ENCODE assay signal across 8 mouse cellular contexts in the genomic region with DNA sequence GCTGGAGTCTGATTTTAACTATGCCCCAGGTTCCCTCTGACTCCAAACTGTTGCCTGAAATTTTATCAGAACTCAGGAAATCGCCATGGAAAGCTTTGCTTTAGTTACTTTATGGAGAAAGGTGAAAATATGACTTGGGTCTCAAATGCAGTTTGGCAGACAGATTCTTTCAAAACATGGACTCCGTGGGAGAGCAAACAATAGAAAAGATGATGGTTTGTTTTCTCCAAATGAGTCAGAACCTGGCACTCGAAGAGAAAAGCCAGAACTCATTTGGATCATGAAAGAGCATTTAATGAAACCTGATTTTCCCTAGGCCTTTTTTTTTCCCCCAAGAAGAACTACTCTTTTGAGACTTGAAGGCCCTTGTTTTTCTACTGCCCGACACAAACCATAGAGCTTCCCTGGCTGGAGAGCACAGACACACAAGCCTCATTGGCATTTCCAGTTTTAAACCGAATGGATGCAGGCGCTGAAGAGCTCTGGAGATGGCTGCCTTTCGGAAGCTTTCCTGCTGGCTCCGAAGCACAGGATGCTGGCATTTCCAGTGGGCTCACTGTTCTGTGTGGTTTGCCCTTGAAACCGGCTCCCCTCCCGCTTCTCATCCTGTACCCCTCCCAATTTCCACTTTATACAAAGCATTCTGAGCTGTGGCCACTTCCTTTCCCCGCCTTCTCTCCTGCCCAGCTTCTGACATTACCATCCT. TPM values are rescaled to one million over a fixed set of nuclear protein-coding genes. Genes with fewer than 3 reads are reported as not detected.
A peak's percentile ranks its signal among the peaks of the same experiment; 100 is the strongest.
DNase-seq lines count a peak whose midpoint lies in the region; ATAC-seq lines count a peak whose summit lies in the region.
"Had no signal": no experiment of that assay in that cellular context is flagged by ENCODE, and none has a peak within 500 bp of the region (broad histone marks: within the 10 kb centered on the region; RNA-seq: fewer than 3 reads in every experiment).

No protein-coding gene starts in this region.

- intact Hi-C loops in gastrocnemius, postnatal 36 days (cut with DNase I): no loop called here

- ATAC-seq in kidney, embryonic 16.5 days (ENCODE audit: low FRiP score, low TSS enrichment): no peak
- no peak for ATAC-seq in limb, embryonic 15.5 days (ENCODE audit: insufficient number of reproducible peaks, low FRiP score, low TSS enrichment, low read depth)
- ATAC-seq in megakaryocyte-erythroid progenitor cell, adult 5-6 weeks (replicated peaks; ENCODE audit: low FRiP score, low TSS enrichment, poor library complexity, severe bottlenecking): no peak

- H3K4me2 ChIP-seq in kidney, embryonic 16.5 days (replicated peaks; ENCODE audit: low read depth, low read length): no peak overlapping the region
- H3K4me2 ChIP-seq in limb, embryonic 15.5 days: no peak overlapping the region

- H3K4me3 ChIP-seq in kidney, embryonic 16.5 days (ENCODE audit: low read length): no peak overlapping the region
- H3K4me3 ChIP-seq in limb, embryonic 15.5 days: no peak overlapping the region
- H3K4me3 ChIP-seq: myocyte had no signal

- no peak overlapping the region for H3K9ac ChIP-seq in kidney, embryonic 16.5 days (replicated peaks; ENCODE audit: low read length)
- H3K9ac ChIP-seq in limb, embryonic 15.5 days: no peak overlapping the region

- no peak overlapping the region for H3K27ac ChIP-seq in kidney, embryonic 16.5 days (ENCODE audit: low read length)
- H3K27ac ChIP-seq in limb, embryonic 15.5 days: peak overlapping the region; percentile 54

- H3K27me3 ChIP-seq in kidney, embryonic 16.5 days (ENCODE audit: insufficient read depth, low read length): no peaks in the 10 kb centered on the region
- H3K27me3 ChIP-seq in limb, embryonic 15.5 days: no peaks in the 10 kb centered on the region

- H3K36me3 ChIP-seq in kidney, embryonic 16.5 days (ENCODE audit: insufficient read depth, low read length): no peaks in the 10 kb centered on the region
- no peaks in the 10 kb centered on the region for H3K36me3 ChIP-seq in limb, embryonic 15.5 days

- WGBS in kidney, embryonic 16.5 days: 65% methylated on average over 11 of the region's 11 CpGs
- WGBS in limb, embryonic 15.5 days: 60% methylated on average over 11 of the region's 11 CpGs

- H3K4me1 ChIP-seq in kidney, embryonic 16.5 days (ENCODE audit: insufficient read depth, low read length): 0 out of 2 replicates have a peak, but pooled peaks cover 6% of the 10 kb centered on the region
- peaks cover 20% of the 10 kb centered on the region for H3K4me1 ChIP-seq in limb, embryonic 15.5 days

- peak; percentile 41 for DNase-seq in kidney, postnatal 14 days
- DNase-seq in ZHBTc4 (ENCODE audit: low read depth, low spot score): peak; percentile 25
- peak; percentile 34 for DNase-seq in fibroblast of lung, adult 2 months (ENCODE audit: low read depth)
- no peak for DNase-seq in gastrocnemius, postnatal 36 days

- H3K9me3 ChIP-seq in kidney, embryonic 16.5 days (ENCODE audit: low read length): no peaks in the 10 kb centered on the region
- H3K9me3 ChIP-seq in limb, embryonic 15.5 days: no peaks in the 10 kb centered on the region

RNA-seq across cellular contexts. Expression of gene Dapl1, which starts 14.0 kb away (rescaled TPM):
- polyA plus RNA-seq in kidney, embryonic 16.5 days (2015; fragmentation: Nextera tagmentation; extraction: Ambion mirVana): 4.6 and 5.6 TPM in 2 replicates
- 6.0 and 7.7 TPM in 2 replicates for polyA plus RNA-seq in limb, embryonic 15.5 days (2015; fragmentation: Nextera tagmentation; extraction: Ambion mirVana)
- total RNA-seq in megakaryocyte-erythroid progenitor cell, adult 5-6 weeks (2014; fragmentation: Nextera tagmentation): not detected in 2 replicates
- total RNA-seq in megakaryocyte-erythroid progenitor cell, adult 5-6 weeks (2017): not detected in 2 replicates
- total RNA-seq in gastrocnemius, postnatal 36 days (2021): not detected
- polyA plus RNA-seq: myocyte had no signal

Comparison
In these comparisons a context has a peak if more than half of its experiments do, and no peak if none do; other contexts are left out.
1. DNase-seq: peak in kidney, postnatal 14 days (single experiment), ZHBTc4 (single experiment) and fibroblast of lung, adult 2 months (single experiment); none in gastrocnemius, postnatal 36 days (0 of 2).